Mouse (Mus musculus) liver, adult 2 months (tissue): ENCODE data around the gene Txk.

Source experiments
- CTCF ChIP-seq: fragments of 200-500 bp; IDR thresholded peaks from 2 replicates; pipeline ENCODE4 v1.5.1; 2011; ENCODE audit warnings: low read depth, low read length, control low read depth
- POLR2A ChIP-seq: fragments of 200-500 bp; IDR thresholded peaks from 2 replicates; pipeline ENCODE4 v1.6.1; 2011; ENCODE audit warnings: low read length, control low read depth; ENCODE audit not compliant: insufficient read depth; ENCODE audit errors: extremely low read depth

DNA sequence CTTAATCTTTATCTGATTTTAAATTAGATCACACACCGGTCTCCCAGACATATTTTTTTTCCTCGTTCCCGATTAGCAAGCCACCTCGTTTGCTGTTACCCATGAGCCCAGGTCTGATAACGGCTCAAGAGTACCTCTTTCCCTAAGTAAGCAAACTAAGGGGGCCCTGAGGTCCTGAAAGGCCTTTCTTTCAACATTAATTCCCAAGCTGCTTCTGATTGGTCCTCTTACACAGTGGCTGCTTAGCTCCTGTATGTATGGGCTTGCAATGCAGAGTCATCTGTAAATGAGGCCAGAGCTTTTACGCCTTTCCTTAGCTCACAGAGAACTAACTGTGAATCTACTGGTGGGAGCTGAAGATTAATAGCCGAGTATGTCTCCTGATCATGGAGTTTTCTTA, 15.7 kb downstream of the Txk start:
- TF ChIP-seq POLR2A (no peak), CTCF (no peak)
